Mouse (Mus musculus): Measurements from ENCODE around the gene Nrl. TPM values are rescaled to one million over a fixed set of nuclear protein-coding genes. Genes with fewer than 3 reads are reported as not detected.

Gene Nrl
- not detected in 2 replicates for total RNA-seq (2021)
- long read RNA-seq = 0 reads

DNA sequence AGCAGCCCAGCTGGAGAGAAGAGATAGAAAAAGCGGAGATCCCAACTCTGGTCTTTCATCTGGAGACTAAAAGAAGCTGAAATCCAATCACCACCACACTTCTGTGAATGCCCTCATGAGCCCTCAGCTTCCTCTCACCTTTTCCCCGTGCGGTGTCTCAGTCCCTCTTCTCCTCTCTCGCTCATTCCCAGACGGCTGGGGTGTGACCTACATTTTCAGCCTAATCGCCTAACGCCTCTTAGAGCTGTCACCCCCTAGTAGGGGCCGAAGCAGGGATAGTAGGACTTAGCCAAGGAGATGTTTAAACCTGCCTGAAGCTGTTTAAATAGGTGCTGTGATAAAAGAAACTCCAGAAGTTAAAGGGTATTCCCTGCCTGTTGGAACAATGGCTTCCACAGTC, at the start of gene Nrl:
Gene Nrl (minus strand): TSS at position 197 of the 400 bp plus-strand sequence.
- no peak for DNase-seq

DNA sequence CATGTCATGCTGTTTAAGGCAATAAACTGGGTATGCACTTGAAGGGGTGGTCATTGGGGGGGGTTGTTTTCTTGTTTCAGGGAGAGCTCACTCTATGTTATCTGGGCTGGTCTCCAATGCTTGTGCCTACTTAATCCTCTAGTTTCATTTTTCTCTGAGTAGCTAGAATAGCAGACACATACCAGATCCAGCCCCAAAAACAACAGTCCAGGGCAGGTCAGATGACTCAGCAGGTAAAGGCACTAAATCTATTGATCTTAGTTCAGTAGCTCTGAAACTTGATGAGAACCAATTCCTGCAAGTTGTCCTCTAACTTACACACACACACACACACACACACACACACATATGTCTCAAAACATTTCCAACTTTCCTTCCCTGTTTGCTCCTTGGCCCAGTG, 47.0 kb upstream of the Nrl start:
- no peak for DNase-seq

DNA sequence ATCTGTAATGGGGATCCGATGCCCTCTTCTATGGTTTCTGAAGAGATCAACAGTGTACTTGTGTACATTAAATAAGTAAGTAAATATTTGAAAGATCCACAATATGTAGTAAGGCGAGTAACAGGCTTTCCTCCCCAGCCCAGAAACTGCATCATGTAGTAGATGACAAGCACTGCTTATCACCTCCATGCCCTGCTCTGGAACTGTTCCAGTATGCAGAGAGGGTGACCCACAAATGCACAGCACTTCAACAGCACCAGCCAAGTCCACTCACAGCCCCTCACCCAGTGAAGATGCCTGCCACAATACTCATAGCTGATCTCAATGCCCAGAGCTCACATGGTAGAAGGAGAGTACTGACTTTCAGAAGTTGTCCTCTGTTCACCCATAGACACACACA, 45.8 kb upstream of the Nrl start:
- no peak for DNase-seq

- DNase-seq = no peak
These were observed 42.7 kb upstream of the Nrl start for GRCm38 (mm10) chr14:55567496-55567895.

DNA sequence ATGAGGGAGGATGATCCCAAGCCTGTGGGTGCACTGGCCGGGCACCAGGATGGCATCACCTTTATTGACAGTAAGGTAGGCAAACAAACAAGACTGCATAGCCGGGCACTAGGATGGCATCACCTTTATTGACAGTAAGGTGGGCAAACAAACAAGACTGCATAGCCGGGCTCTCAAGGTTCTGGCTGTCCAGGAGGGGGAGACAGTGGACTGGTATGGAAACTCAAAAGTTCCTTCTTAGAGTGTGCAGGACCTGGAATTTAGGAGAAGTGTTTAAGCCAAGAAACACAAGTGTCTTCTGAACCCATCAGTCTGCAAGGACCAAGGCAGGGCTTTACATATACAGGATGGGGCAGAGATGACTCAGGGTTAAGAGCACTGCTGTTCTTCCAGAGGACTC, 41.0 kb upstream of the Nrl start:
- DNase-seq = no peak

- DNase-seq = no peak
These were observed 38.5 kb upstream of the Nrl start for GRCm38 (mm10) chr14:55563249-55563648.

GRCm38 (mm10) chr14:55561860-55562259, 37.1 kb upstream of the Nrl start:
- no peak for DNase-seq

DNA sequence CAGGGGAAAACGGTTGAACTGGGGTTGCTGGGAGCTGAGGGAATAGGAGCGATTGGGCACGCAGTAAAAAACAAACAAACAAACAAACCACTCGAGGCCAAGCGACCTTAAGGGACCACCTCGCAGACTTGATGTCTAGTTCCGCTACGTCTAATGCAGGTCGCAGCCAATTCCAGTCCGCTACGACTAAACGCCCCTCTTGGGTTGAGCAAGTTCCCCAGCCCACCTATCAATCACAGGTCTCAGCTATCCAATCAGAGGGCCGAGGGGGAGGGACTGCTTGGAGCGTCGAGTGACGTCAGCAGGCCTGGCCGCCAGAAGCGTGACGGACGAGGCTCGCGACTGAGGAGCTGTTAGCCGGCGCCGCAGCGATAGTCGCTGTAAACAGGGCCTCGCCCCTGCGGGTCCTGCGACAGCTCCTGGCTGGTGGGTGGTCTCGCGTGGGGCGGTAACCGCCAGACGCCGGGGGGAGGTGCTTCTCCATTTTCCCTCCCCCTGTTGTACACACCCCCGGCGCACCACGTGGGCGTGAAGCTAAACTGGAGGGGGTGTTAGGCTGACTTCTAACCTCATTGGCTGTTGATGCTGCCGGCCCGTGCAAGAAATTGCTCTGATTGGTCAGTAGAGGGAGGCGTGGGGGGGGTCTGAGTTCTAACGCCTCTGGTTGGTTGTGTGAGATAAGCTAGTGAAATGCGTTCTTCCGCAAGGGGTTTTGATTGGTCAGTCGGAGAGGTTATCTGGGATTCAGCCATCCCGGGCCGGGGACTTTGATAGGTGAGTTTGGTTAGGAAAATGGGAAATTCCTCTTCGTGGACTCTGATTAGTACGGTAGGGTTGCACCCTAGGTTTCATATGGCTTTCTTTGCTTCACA, 35.7 kb upstream of the Nrl start, which contains the start of gene A730061H03Rik:
Gene A730061H03Rik (minus strand): TSS at position 205 of the 872 bp plus-strand sequence.
- DNase-seq = peak; percentile 96

- peak; percentile 91 for DNase-seq
These were observed 35.0 kb upstream of the Nrl start, which contains the start of gene Dcaf11 for GRCm38 (mm10) chr14:55559799-55560201. Gene Dcaf11, plus strand, starts transcription at chr14:55560006.

GRCm38 (mm10) chr14:55558740-55559448, 34.1 kb upstream of the Nrl start:
- DNase-seq = no peak

DNA sequence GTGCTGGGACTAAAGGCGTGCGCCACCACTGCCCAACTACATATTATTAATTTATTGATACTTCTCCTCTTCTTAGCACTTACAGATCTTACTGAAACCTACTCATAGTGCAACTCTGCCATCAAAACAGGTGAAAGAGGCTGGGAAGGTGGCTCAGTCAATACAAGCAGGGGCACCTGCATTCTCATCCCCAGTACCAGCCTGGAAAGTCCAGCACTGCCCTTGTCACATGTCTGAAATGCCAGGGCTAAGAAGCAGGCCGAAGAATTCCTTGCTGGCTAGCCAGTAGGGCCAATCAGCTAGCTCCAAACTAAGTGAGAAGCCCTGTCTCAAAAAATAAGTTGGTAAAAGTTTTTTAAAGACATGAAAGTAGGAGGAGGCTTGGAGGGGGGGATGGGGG, 32.8 kb upstream of the Nrl start:
- DNase-seq = no peak

GRCm38 (mm10) chr14:55557003-55557402, 32.2 kb upstream of the Nrl start:
- DNase-seq = peak; percentile 77

GRCm38 (mm10) chr14:55555788-55556187, 31.0 kb upstream of the Nrl start:
- no peak for DNase-seq

DNA sequence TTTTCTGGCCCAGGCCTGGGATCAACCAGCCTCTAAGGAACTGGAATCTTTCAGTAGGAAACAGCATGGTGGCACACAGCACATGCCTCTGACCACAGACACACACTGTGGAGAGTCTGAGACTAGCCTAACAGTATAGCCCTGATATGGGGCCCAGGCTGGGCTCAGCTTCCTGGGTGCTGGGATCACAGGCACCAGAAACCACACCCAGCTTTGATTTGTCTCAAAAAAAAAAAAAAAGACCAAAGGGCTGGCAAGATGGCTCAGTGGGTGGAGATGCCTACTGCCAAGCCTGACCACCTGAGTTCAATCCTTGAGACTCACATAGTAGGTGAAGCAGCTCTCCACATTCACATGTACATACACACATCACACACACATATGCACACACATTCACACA, 29.9 kb upstream of the Nrl start:
- no peak for DNase-seq

- DNase-seq = no peak
These were observed 27.0 kb upstream of the Nrl start for GRCm38 (mm10) chr14:55551794-55552193.

DNA sequence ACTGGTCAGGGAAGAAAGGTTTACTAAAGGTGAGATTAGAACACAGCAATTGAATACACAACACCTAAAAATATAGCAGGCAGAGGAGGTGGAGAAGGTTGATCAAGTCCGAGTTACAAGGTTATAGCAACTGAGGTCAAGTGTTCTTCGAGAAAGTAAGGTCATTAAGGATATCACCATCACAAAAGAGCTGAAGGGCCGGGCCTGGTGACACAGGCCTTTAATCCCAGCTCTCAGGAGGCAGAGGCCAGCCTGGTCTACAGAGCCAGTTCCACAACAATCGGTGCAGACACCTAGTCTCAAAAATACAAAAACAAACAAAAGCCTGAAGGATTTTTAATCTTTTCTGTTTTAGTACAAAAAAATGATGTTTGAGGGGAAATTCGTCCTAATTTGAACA, 26.6 kb upstream of the Nrl start:
- DNase-seq = no peak

- no peak for DNase-seq
These were observed 25.4 kb upstream of the Nrl start for GRCm38 (mm10) chr14:55550191-55550590.

DNA sequence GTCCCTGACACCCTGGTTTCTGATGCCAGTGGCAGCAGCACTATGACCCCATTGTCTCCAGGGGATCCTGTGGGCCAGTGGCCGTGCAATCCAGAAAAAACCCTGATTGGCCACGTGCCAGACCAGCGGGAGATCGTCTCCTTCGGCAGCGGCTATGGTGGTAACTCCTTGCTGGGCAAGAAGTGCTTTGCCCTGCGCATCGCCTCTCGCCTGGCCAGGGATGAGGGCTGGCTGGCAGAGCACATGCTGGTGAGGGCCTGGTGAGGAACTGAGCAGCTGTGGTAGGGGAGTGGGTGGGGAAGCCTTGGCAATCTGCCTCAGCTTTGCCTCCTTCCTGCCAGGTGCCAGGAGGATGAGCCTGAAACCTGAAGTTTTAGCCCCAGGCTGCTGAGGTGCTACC, 19.6 kb upstream of the Nrl start:
- no peak for DNase-seq

- DNase-seq = no peak
These were observed 17.5 kb upstream of the Nrl start for GRCm38 (mm10) chr14:55542268-55542667.

- peak; percentile 86 for DNase-seq
These were observed 16.1 kb upstream of the Nrl start for GRCm38 (mm10) chr14:55540787-55541321.

GRCm38 (mm10) chr14:55540067-55540786, 15.4 kb upstream of the Nrl start, which contains the start of gene Pck2:
Gene Pck2, plus strand, starts transcription at chr14:55540266.
- DNase-seq = peak; percentile 89

GRCm38 (mm10) chr14:55536116-55536745, 11.4 kb upstream of the Nrl start:
- peak; percentile 53 for DNase-seq

All from adrenal gland, postnatal 25 days (tissue).